Mouse (Mus musculus): ENCODE measurements around the gene Naa80.

DNA sequence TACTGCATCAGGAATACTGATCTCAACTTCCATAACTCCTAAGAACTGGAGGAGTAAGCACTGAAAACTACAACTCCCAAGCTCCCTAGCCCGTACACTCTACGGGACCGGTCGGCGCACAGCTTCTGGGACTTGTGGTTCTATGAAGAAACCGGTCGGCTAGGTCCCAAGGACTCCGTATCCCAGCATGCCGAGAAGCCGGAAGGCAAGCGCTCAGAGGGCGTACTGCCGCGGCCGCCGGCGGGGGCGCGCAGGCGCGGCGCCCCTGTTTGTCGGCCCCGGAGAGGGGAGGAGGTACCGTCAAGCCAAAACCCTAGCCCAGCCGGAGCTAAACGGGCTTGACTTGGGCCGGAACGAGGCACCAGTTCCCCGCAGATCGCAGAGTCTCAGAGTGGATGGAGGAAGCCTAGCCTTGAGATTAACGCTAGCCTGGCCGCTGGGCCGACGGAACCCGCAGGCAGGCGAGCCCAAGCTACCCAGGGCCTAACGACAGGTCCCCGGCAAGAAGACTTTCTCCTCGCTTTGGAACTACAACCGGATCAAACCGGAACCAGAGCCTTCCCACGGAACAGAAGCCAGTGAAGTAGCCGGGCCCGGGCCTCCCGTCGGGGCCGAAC is 44.8 kb upstream of the Naa80 start, which contains the start of gene Tmem115:
- TF ChIP-seq CTCF (IDR thresholded peaks at IDR 0.05; ENCODE audit: extremely low read depth, insufficient read length, insufficient replicate concordance, low read depth, low read length) (0 out of 2 replicates have a peak, but pooled peaks have one; percentile 21), POLR2A (IDR thresholded peaks at IDR 0.05; ENCODE audit: low read depth, low read length) (peak; percentile 56; the same call in 1 of the 2 replicates)

Data from small intestine, adult 2 months (tissue).